Mouse (Mus musculus) liver, embryonic 16.5 days (tissue): ENCODE measurements around the gene Ms4a6c. TPM values are rescaled to one million over a fixed set of nuclear protein-coding genes. Genes with fewer than 3 reads are reported as not detected.
"Not testable (repeated sequence)": the region's sequence is repeated elsewhere in the genome, so short reads cannot be mapped to it uniquely, and the experiment has no call there.

Source experiments
- ATAC-seq: fragments of 200-750 bp; cut with Nextera tagmentation; 2 replicates; pipeline ENCODE4 v1.8.0; 2017; ENCODE audit warnings: low read depth, mild to moderate bottlenecking, moderate number of reproducible peaks, moderate library complexity
- H3K27ac ChIP-seq: fragments of 300-500 bp; sonication (generic); 2 replicates; pipeline ENCODE4 v1.5.1; 2014; ENCODE audit warnings: mild to moderate bottlenecking, low read length
- H3K27me3 ChIP-seq: fragments of 300-500 bp; sonication (generic); 2 replicates; pipeline ENCODE4 v1.6.1; 2014; ENCODE audit warnings: low read depth, low read length, mixed read lengths; ENCODE audit not compliant: control insufficient read depth, insufficient read depth
- H3K36me3 ChIP-seq: fragments of 300-500 bp; sonication (generic); 2 replicates; pipeline ENCODE4 v1.6.1; 2014; ENCODE audit warnings: mild to moderate bottlenecking; ENCODE audit not compliant: control insufficient read depth, insufficient read depth
- H3K4me1 ChIP-seq: fragments of 300-500 bp; sonication (generic); 2 replicates; pipeline ENCODE4 v1.6.1; 2014; ENCODE audit warnings: low read depth, low read length, mixed read lengths; ENCODE audit not compliant: control insufficient read depth
- H3K4me2 ChIP-seq: fragments of 300-500 bp; sonication (generic); 2 replicates; pipeline ENCODE4 v1.6.1; 2014; ENCODE audit warnings: low read depth, low read length, mixed read lengths
- H3K4me3 ChIP-seq: fragments of 300-500 bp; sonication (generic); 2 replicates; pipeline ENCODE4 v1.5.1; 2014; ENCODE audit warnings: low read depth, mild to moderate bottlenecking, low read length
- H3K9ac ChIP-seq: fragments of 300-500 bp; sonication (generic); 2 replicates; pipeline ENCODE4 v1.6.1; 2014; ENCODE audit warnings: low read depth, low read length
- H3K9me3 ChIP-seq: fragments of 300-500 bp; sonication (generic); replicated peaks from 2 replicates; pipeline ENCODE4 v1.6.1; 2016; ENCODE audit warnings: low read length; ENCODE audit not compliant: control insufficient read depth
- WGBS: fragments of 180-500 bp; shearing (Covaris S2); extraction: QIAGEN DNeasy Blood & Tissue Kit; methylation state at CpG from one replicate; pipeline ENCODE4 v1.1.7; 2014; ENCODE audit not compliant: insufficient replicate concordance; 5-methylcytosine and 5-hydroxymethylcytosine counted together
- polyA plus RNA-seq: library from polyadenylated mRNA; unstranded; fragments of >200 nt; fragmentation: Nextera tagmentation; extraction: Ambion mirVana; gene quantifications from 2 replicates; pipeline ENCODE4 v1.2.1, GENCODE M21; 2015

Ms4a6c gene
- polyA plus RNA-seq, 1 experiment from 2014 or later: 8.0 TPM

GRCm38 (mm10) chr19:11468361-11468760, 805 bp upstream of the Ms4a6c start:
- not testable (repeated sequence) for ATAC-seq, H3K9me3 ChIP-seq, H3K27me3 ChIP-seq, H3K9ac ChIP-seq, H3K4me2 ChIP-seq, H3K36me3 ChIP-seq, H3K27ac ChIP-seq, H3K4me3 ChIP-seq, H3K4me1 ChIP-seq
- 27% methylated on average over 1 of the region's 1 CpGs for WGBS

- H3K9me3 ChIP-seq: no peaks in the 10 kb centered on the region
- H3K36me3 ChIP-seq: no peaks in the 10 kb centered on the region
- H3K4me1 ChIP-seq: no peaks in the 10 kb centered on the region
- no peak overlapping the region for H3K9ac ChIP-seq
- 81% methylated on average over 2 of the region's 2 CpGs for WGBS
- H3K27ac ChIP-seq: no peak overlapping the region
- no peak for ATAC-seq
- no peak overlapping the region for H3K4me3 ChIP-seq
- H3K27me3 ChIP-seq: no peaks in the 10 kb centered on the region
- H3K4me2 ChIP-seq: no peak overlapping the region
Measured at GRCm38 (mm10) chr19:11479714-11480113, 10.5 kb downstream of the Ms4a6c start.

GRCm38 (mm10) chr19:11482684-11483083, 13.5 kb downstream of the Ms4a6c start:
- no peak for ATAC-seq
- no peaks in the 10 kb centered on the region for H3K27me3 ChIP-seq
- no peak overlapping the region for H3K27ac ChIP-seq
- no peaks in the 10 kb centered on the region for H3K4me1 ChIP-seq
- H3K4me3 ChIP-seq: no peak overlapping the region
- no peak overlapping the region for H3K4me2 ChIP-seq
- H3K9ac ChIP-seq: no peak overlapping the region
- H3K36me3 ChIP-seq: no peaks in the 10 kb centered on the region
- WGBS: 66% methylated on average over 2 of the region's 2 CpGs
- H3K9me3 ChIP-seq: no peaks in the 10 kb centered on the region

GRCm38 (mm10) chr19:11483941-11484340, 14.8 kb downstream of the Ms4a6c start:
- ATAC-seq: no peak
- Histone ChIP-seq H3K4me1 (no peaks in the 10 kb centered on the region), H3K9ac (no peak overlapping the region), H3K27me3 (no peaks in the 10 kb centered on the region), H3K4me2 (no peak overlapping the region), H3K27ac (no peak overlapping the region), H3K4me3 (no peak overlapping the region), H3K9me3 (no peaks in the 10 kb centered on the region), H3K36me3 (no peaks in the 10 kb centered on the region)
- 49% methylated on average over 4 of the region's 4 CpGs for WGBS

- Histone ChIP-seq H3K9ac (no peak overlapping the region), H3K27ac (no peak overlapping the region), H3K9me3 (no peaks in the 10 kb centered on the region), H3K36me3 (no peaks in the 10 kb centered on the region), H3K27me3 (no peaks in the 10 kb centered on the region), H3K4me1 (no peaks in the 10 kb centered on the region), H3K4me2 (no peak overlapping the region), H3K4me3 (no peak overlapping the region)
- no peak for ATAC-seq
- 47% methylated on average over 3 of the region's 3 CpGs for WGBS
Measured at GRCm38 (mm10) chr19:11484388-11484787, 15.2 kb downstream of the Ms4a6c start.

GRCm38 (mm10) chr19:11485266-11485665, 16.1 kb downstream of the Ms4a6c start:
- no peak for ATAC-seq
- no peak overlapping the region for H3K4me3 ChIP-seq
- 32% methylated on average over 3 of the region's 3 CpGs for WGBS
- H3K4me1 ChIP-seq: no peaks in the 10 kb centered on the region
- H3K9me3 ChIP-seq: no peaks in the 10 kb centered on the region
- no peak overlapping the region for H3K27ac ChIP-seq
- H3K4me2 ChIP-seq: no peak overlapping the region
- H3K27me3 ChIP-seq: no peaks in the 10 kb centered on the region
- no peak overlapping the region for H3K9ac ChIP-seq
- H3K36me3 ChIP-seq: no peaks in the 10 kb centered on the region

GRCm38 (mm10) chr19:11485746-11486145, 16.6 kb downstream of the Ms4a6c start, which contains the start of gene Gm8369:
TSS of gene Gm8369 (plus strand) at chr19:11485938.
- Histone ChIP-seq H3K4me3 (no peak within 1 kb of the TSS), H3K27ac (no peak within 1 kb of the TSS; the same call in 1 of the 2 replicates), H3K36me3 (no peaks in the 10 kb centered on the region), H3K9ac (no peak within 1 kb of the TSS), H3K4me2 (no peak within 1 kb of the TSS), H3K9me3 (no peaks in the 10 kb centered on the region), H3K4me1 (no peaks in the 10 kb centered on the region), H3K27me3 (no peaks in the 10 kb centered on the region)
- no peak for ATAC-seq
- 39% methylated on average over 2 of the region's 2 CpGs for WGBS

- H3K4me2 ChIP-seq: no peak overlapping the region
- H3K36me3 ChIP-seq: no peaks in the 10 kb centered on the region
- no peaks in the 10 kb centered on the region for H3K27me3 ChIP-seq
- H3K9me3 ChIP-seq: no peaks in the 10 kb centered on the region
- no peak overlapping the region for H3K4me3 ChIP-seq
- WGBS: 70% methylated on average over 1 of the region's 1 CpGs
- H3K4me1 ChIP-seq: no peaks in the 10 kb centered on the region
- no peak overlapping the region for H3K27ac ChIP-seq
- ATAC-seq: no peak
- no peak overlapping the region for H3K9ac ChIP-seq
Measured at GRCm38 (mm10) chr19:11486599-11486998, 17.4 kb downstream of the Ms4a6c start.

- no peaks in the 10 kb centered on the region for H3K36me3 ChIP-seq
- no peak for ATAC-seq
- H3K4me1 ChIP-seq: no peaks in the 10 kb centered on the region
- no peaks in the 10 kb centered on the region for H3K27me3 ChIP-seq
- no peak overlapping the region for H3K9ac ChIP-seq
- no peak overlapping the region for H3K4me2 ChIP-seq
- H3K9me3 ChIP-seq: no peaks in the 10 kb centered on the region
- 39% methylated on average over 4 of the region's 4 CpGs for WGBS
- no peak overlapping the region for H3K4me3 ChIP-seq
- H3K27ac ChIP-seq: no peak overlapping the region
Measured at GRCm38 (mm10) chr19:11491406-11492189, 22.4 kb downstream of the Ms4a6c start.
